Mouse (Mus musculus) monocyte, adult 5-6 weeks (primary cell): ENCODE measurements around the gene Fgfr2. TPM values are rescaled to one million over a fixed set of nuclear protein-coding genes. Genes with fewer than 3 reads are reported as not detected.

Experiments
- ATAC-seq: fragments of 153-309, 156-312 bp; replicated peaks from 2 replicates; pipeline ENCODE4 v1.8.0; 2017; ENCODE audit warnings: mild to moderate bottlenecking; ENCODE audit not compliant: low TSS enrichment, insufficient number of reproducible peaks, severe bottlenecking, poor library complexity, low FRiP score
- total RNA-seq: library from RNA; stranded (forward); fragments of 200-1000, 200-491, 200-594 nt; gene quantifications from 3 replicates; pipeline ENCODE4 v1.2.3, GENCODE M21; 2017

Fgfr2 gene
- total RNA-seq, 1 experiment from 2014 or later = not detected

GRCm38 (mm10) chr7:132111770-132112169, 1011.4 kb downstream of the Fgfr2 start:
- no peak for ATAC-seq

GRCm38 (mm10) chr7:132110308-132110707, 1012.8 kb downstream of the Fgfr2 start:
- no peak for ATAC-seq

- no peak for ATAC-seq
Observed at GRCm38 (mm10) chr7:132106891-132107290, 1016.3 kb downstream of the Fgfr2 start.

- ATAC-seq = no peak
Observed at GRCm38 (mm10) chr7:132105326-132105725, 1017.8 kb downstream of the Fgfr2 start.

GRCm38 (mm10) chr7:132098441-132098840, 1024.7 kb downstream of the Fgfr2 start:
- no peak for ATAC-seq

GRCm38 (mm10) chr7:132094666-132095065, 1028.5 kb downstream of the Fgfr2 start:
- ATAC-seq = no peak

GRCm38 (mm10) chr7:132091551-132091950, 1031.6 kb downstream of the Fgfr2 start:
- ATAC-seq = no peak

GRCm38 (mm10) chr7:132088606-132089005, 1034.5 kb downstream of the Fgfr2 start:
- ATAC-seq = no peak

- ATAC-seq = no peak
Observed at GRCm38 (mm10) chr7:132088181-132088580, 1035.0 kb downstream of the Fgfr2 start.

GRCm38 (mm10) chr7:132075825-132076224, 1047.3 kb downstream of the Fgfr2 start:
- ATAC-seq = no peak

GRCm38 (mm10) chr7:132074503-132074902, 1048.6 kb downstream of the Fgfr2 start:
- ATAC-seq = no peak

GRCm38 (mm10) chr7:132070877-132071625, 1052.1 kb downstream of the Fgfr2 start:
- no peak for ATAC-seq

- no peak for ATAC-seq
Observed at GRCm38 (mm10) chr7:132067951-132068350, 1055.2 kb downstream of the Fgfr2 start.

- ATAC-seq = no peak
Observed at GRCm38 (mm10) chr7:132067511-132067910, 1055.6 kb downstream of the Fgfr2 start.

GRCm38 (mm10) chr7:132060116-132060515, 1063.0 kb downstream of the Fgfr2 start:
- no peak for ATAC-seq

- ATAC-seq = no peak
Observed at GRCm38 (mm10) chr7:132056565-132056964, 1066.6 kb downstream of the Fgfr2 start.

GRCm38 (mm10) chr7:132046662-132047061, 1076.5 kb downstream of the Fgfr2 start:
- ATAC-seq = no peak

GRCm38 (mm10) chr7:132031940-132032531, 1091.1 kb downstream of the Fgfr2 start:
- ATAC-seq = no peak

- no peak for ATAC-seq
Observed at GRCm38 (mm10) chr7:132026671-132027070, 1096.5 kb downstream of the Fgfr2 start.

- no peak for ATAC-seq
Observed at GRCm38 (mm10) chr7:132025591-132025990, 1097.6 kb downstream of the Fgfr2 start.
